Mouse (Mus musculus): Measurements from ENCODE around the gene Flywch2. TPM values are rescaled to one million over a fixed set of nuclear protein-coding genes. Genes with fewer than 3 reads are reported as not detected.

Flywch2 gene
- polyA plus RNA-seq, 1 experiment from 2014 or later: 68.1 TPM

- H3K4me1 ChIP-seq (replicated peaks): peaks cover 21% of the 10 kb centered on the region
- no peak overlapping the region for H3K9ac ChIP-seq
- H3K9me3 ChIP-seq: no peaks in the 10 kb centered on the region
- no peak overlapping the region for H3K4me2 ChIP-seq
- peaks cover 31% of the 10 kb centered on the region for H3K36me3 ChIP-seq
- no peaks in the 10 kb centered on the region for H3K27me3 ChIP-seq
- H3K27ac ChIP-seq: no peak overlapping the region
- WGBS: 75% methylated on average over 1 of the region's 1 CpGs
- no peak for ATAC-seq (ENCODE audit: low FRiP score)
- no peak overlapping the region for H3K4me3 ChIP-seq
Observed at GRCm38 (mm10) chr17:23734341-23734740, 51.5 kb downstream of the Flywch2 start.

GRCm38 (mm10) chr17:23730441-23730840 is 55.4 kb downstream of the Flywch2 start:
- Histone ChIP-seq H3K9me3 (no peaks in the 10 kb centered on the region), H3K27ac (no peak overlapping the region), H3K4me1 (replicated peaks) (peaks cover 15% of the 10 kb centered on the region), H3K4me3 (no peak overlapping the region), H3K4me2 (no peak overlapping the region), H3K9ac (no peak overlapping the region), H3K36me3 (peaks cover 8% of the 10 kb centered on the region), H3K27me3 (no peaks in the 10 kb centered on the region)
- no peak for ATAC-seq (ENCODE audit: low FRiP score)
- WGBS: 74% methylated on average over 1 of the region's 1 CpGs

Small RNAs within 50 kb of the gene (microRNA-seq; reads per million reads assigned to microRNA genes)
- gene Mir5125: 1.4 reads per million

Other genes with a start within 250 kb of the Flywch2 start
- 17.7 and 18.2 TPM in 2 replicates for gene Zfp213, start 221.8 kb downstream of the Flywch2 start, polyA plus RNA-seq (2015; fragmentation: Nextera tagmentation; extraction: Ambion mirVana)
- 28.2 and 28.3 TPM in 2 replicates for gene Zfp13, start 186.6 kb downstream of the Flywch2 start, polyA plus RNA-seq (2015; fragmentation: Nextera tagmentation; extraction: Ambion mirVana)
- 0.13 and 0.22 TPM in 2 replicates for gene Zscan10, start 185.2 kb downstream of the Flywch2 start, polyA plus RNA-seq (2015; fragmentation: Nextera tagmentation; extraction: Ambion mirVana)
- 1.2 and 1.7 TPM in 2 replicates for gene Mmp25, start 140.8 kb downstream of the Flywch2 start, polyA plus RNA-seq (2015; fragmentation: Nextera tagmentation; extraction: Ambion mirVana)
- gene Bicdl2, start 125.6 kb downstream of the Flywch2 start, polyA plus RNA-seq (2015; fragmentation: Nextera tagmentation; extraction: Ambion mirVana): 0.10 TPM in 1 of 2 replicates, not detected in the other
- gene Hcfc1r1, start 112.5 kb downstream of the Flywch2 start, polyA plus RNA-seq (2015; fragmentation: Nextera tagmentation; extraction: Ambion mirVana): 108 and 109 TPM in 2 replicates
- 47.2 and 50.2 TPM in 2 replicates for gene Thoc6, start 112.2 kb downstream of the Flywch2 start, polyA plus RNA-seq (2015; fragmentation: Nextera tagmentation; extraction: Ambion mirVana)
- gene Tnfrsf12a, start 108.6 kb downstream of the Flywch2 start, polyA plus RNA-seq (2015; fragmentation: Nextera tagmentation; extraction: Ambion mirVana): 2.7 and 3.4 TPM in 2 replicates
- gene Cldn6, start 106.8 kb downstream of the Flywch2 start, polyA plus RNA-seq (2015; fragmentation: Nextera tagmentation; extraction: Ambion mirVana): 0.61 and 0.85 TPM in 2 replicates
- gene Cldn9, start 102.1 kb downstream of the Flywch2 start, polyA plus RNA-seq (2015; fragmentation: Nextera tagmentation; extraction: Ambion mirVana): 1.4 and 2.5 TPM in 2 replicates
- gene 1520401A03Rik, start 63.3 kb downstream of the Flywch2 start, polyA plus RNA-seq (2015; fragmentation: Nextera tagmentation; extraction: Ambion mirVana): 0.06 and 0.27 TPM in 2 replicates
- gene Pkmyt1, start 59.7 kb downstream of the Flywch2 start, polyA plus RNA-seq (2015; fragmentation: Nextera tagmentation; extraction: Ambion mirVana): 18.0 and 18.8 TPM in 2 replicates
- 54.3 and 58.2 TPM in 2 replicates for gene Paqr4, start 45.2 kb downstream of the Flywch2 start, polyA plus RNA-seq (2015; fragmentation: Nextera tagmentation; extraction: Ambion mirVana)
- 0.55 and 0.83 TPM in 2 replicates for gene Kremen2, start 40.2 kb downstream of the Flywch2 start, polyA plus RNA-seq (2015; fragmentation: Nextera tagmentation; extraction: Ambion mirVana)
- 224 and 228 TPM in 2 replicates for gene Flywch1, start 14.5 kb downstream of the Flywch2 start, polyA plus RNA-seq (2015; fragmentation: Nextera tagmentation; extraction: Ambion mirVana)
- gene Srrm2, start 4.5 kb upstream of the Flywch2 start, polyA plus RNA-seq (2015; fragmentation: Nextera tagmentation; extraction: Ambion mirVana): 583 TPM in 2 replicates
- 1,330 and 1,360 TPM in 2 replicates for gene Elob, start 43.1 kb upstream of the Flywch2 start, polyA plus RNA-seq (2015; fragmentation: Nextera tagmentation; extraction: Ambion mirVana)
- gene Prss33, start 50.0 kb upstream of the Flywch2 start, polyA plus RNA-seq (2015; fragmentation: Nextera tagmentation; extraction: Ambion mirVana): 0.30 TPM in 2 replicates
- gene Prss32, start 57.8 kb upstream of the Flywch2 start, polyA plus RNA-seq (2015; fragmentation: Nextera tagmentation; extraction: Ambion mirVana): not detected in 2 replicates
- 0.86 and 0.98 TPM in 2 replicates for gene Prss41, start 58.1 kb upstream of the Flywch2 start, polyA plus RNA-seq (2015; fragmentation: Nextera tagmentation; extraction: Ambion mirVana)
- not detected in 2 replicates for gene Prss21, start 82.0 kb upstream of the Flywch2 start, polyA plus RNA-seq (2015; fragmentation: Nextera tagmentation; extraction: Ambion mirVana)
- not detected in 2 replicates for gene Dcpp1, start 94.8 kb upstream of the Flywch2 start, polyA plus RNA-seq (2015; fragmentation: Nextera tagmentation; extraction: Ambion mirVana)
- gene Dcpp2, start 94.8 kb upstream of the Flywch2 start, polyA plus RNA-seq (2015; fragmentation: Nextera tagmentation; extraction: Ambion mirVana): not detected in 2 replicates
- gene Dcpp3, start 131.4 kb upstream of the Flywch2 start, polyA plus RNA-seq (2015; fragmentation: Nextera tagmentation; extraction: Ambion mirVana): not detected in 2 replicates
- not detected in 2 replicates for gene Sbp, start 155.6 kb upstream of the Flywch2 start, polyA plus RNA-seq (2015; fragmentation: Nextera tagmentation; extraction: Ambion mirVana)
- gene Sbpl, start 169.2 kb upstream of the Flywch2 start, polyA plus RNA-seq (2015; fragmentation: Nextera tagmentation; extraction: Ambion mirVana): not detected in 2 replicates
- gene Prss30, start 194.5 kb upstream of the Flywch2 start, polyA plus RNA-seq (2015; fragmentation: Nextera tagmentation; extraction: Ambion mirVana): not detected in 2 replicates
- not detected in 2 replicates for gene Prss22, start 212.0 kb upstream of the Flywch2 start, polyA plus RNA-seq (2015; fragmentation: Nextera tagmentation; extraction: Ambion mirVana)

Data from hindbrain, embryonic 13.5 days (tissue).